Mouse (Mus musculus): Measurements from ENCODE around the gene Stk32c. TPM values are rescaled to one million over a fixed set of nuclear protein-coding genes. Genes with fewer than 3 reads are reported as not detected.

Gene Stk32c
- polyA plus RNA-seq, 2 experiments: 0.32 to 4.1 TPM

- Histone ChIP-seq H3K4me2 (replicated peaks; ENCODE audit: low read depth, low read length, severe bottlenecking) (no peak overlapping the region), H3K27me3 (ENCODE audit: control insufficient read depth, insufficient read depth, low read length) (peaks cover 17% of the 10 kb centered on the region; the same call in 1 of the 2 replicates), H3K27ac (replicated peaks; ENCODE audit: low read depth, low read length) (no peak overlapping the region), H3K4me3 (replicated peaks; ENCODE audit: low read length) (no peak overlapping the region), H3K4me1 (ENCODE audit: control insufficient read depth, insufficient read depth, low read length) (peaks cover 15% of the 10 kb centered on the region), H3K9me3 (ENCODE audit: control insufficient read depth, low read length) (no peaks in the 10 kb centered on the region), H3K9ac (ENCODE audit: low read depth, low read length, severe bottlenecking) (no peak overlapping the region), H3K36me3 (ENCODE audit: control insufficient read depth, insufficient read depth, low read length) (peaks cover 14% of the 10 kb centered on the region)
- WGBS: 88% methylated on average over 12 of the region's 12 CpGs
- TF ChIP-seq POLR2A (IDR thresholded peaks at IDR 0.05; ENCODE audit: borderline replicate concordance, extremely low read depth, insufficient read depth, insufficient read length): no peak
- DNase-seq (ENCODE audit: low spot score) (no peak), ATAC-seq (ENCODE audit: low FRiP score, low read depth) (no peak)
Measured at GRCm38 (mm10) chr7:139089892-139090874, 122.9 kb downstream of the Stk32c start.

GRCm38 (mm10) chr7:139087801-139088200 is 125.3 kb downstream of the Stk32c start:
- Histone ChIP-seq H3K9ac (ENCODE audit: low read depth, low read length, severe bottlenecking) (no peak overlapping the region), H3K4me3 (replicated peaks; ENCODE audit: low read length) (no peak overlapping the region), H3K9me3 (ENCODE audit: control insufficient read depth, low read length) (no peaks in the 10 kb centered on the region), H3K27me3 (ENCODE audit: control insufficient read depth, insufficient read depth, low read length) (peaks cover 17% of the 10 kb centered on the region; the same call in 1 of the 2 replicates), H3K4me1 (ENCODE audit: control insufficient read depth, insufficient read depth, low read length) (peaks cover 15% of the 10 kb centered on the region), H3K4me2 (replicated peaks; ENCODE audit: low read depth, low read length, severe bottlenecking) (no peak overlapping the region), H3K36me3 (ENCODE audit: control insufficient read depth, insufficient read depth, low read length) (peaks cover 11% of the 10 kb centered on the region), H3K27ac (replicated peaks; ENCODE audit: low read depth, low read length) (no peak overlapping the region)
- DNase-seq (ENCODE audit: low spot score) (peak; percentile 8), ATAC-seq (ENCODE audit: low FRiP score, low read depth) (no peak)
- no peak for TF ChIP-seq POLR2A (IDR thresholded peaks at IDR 0.05; ENCODE audit: borderline replicate concordance, extremely low read depth, insufficient read depth, insufficient read length)
- 70% methylated on average over 2 of the region's 2 CpGs for WGBS

- Histone ChIP-seq H3K9ac (ENCODE audit: low read depth, low read length, severe bottlenecking) (peak overlapping the region; percentile 77), H3K27ac (replicated peaks; ENCODE audit: low read depth, low read length) (no peak overlapping the region), H3K4me1 (ENCODE audit: control insufficient read depth, insufficient read depth, low read length) (peaks cover 15% of the 10 kb centered on the region), H3K27me3 (ENCODE audit: control insufficient read depth, insufficient read depth, low read length) (peaks cover 17% of the 10 kb centered on the region; the same call in 1 of the 2 replicates), H3K4me3 (replicated peaks; ENCODE audit: low read length) (peak overlapping the region; percentile 57), H3K4me2 (replicated peaks; ENCODE audit: low read depth, low read length, severe bottlenecking) (peak overlapping the region; percentile 64), H3K9me3 (ENCODE audit: control insufficient read depth, low read length) (no peaks in the 10 kb centered on the region), H3K36me3 (ENCODE audit: control insufficient read depth, insufficient read depth, low read length) (no peaks in the 10 kb centered on the region; the same call in 1 of the 2 replicates)
- peak; percentile 56 for ATAC-seq (ENCODE audit: low FRiP score, low read depth)
- no peak for TF ChIP-seq POLR2A (IDR thresholded peaks at IDR 0.05; ENCODE audit: borderline replicate concordance, extremely low read depth, insufficient read depth, insufficient read length)
- DNase-seq (ENCODE audit: low spot score): no peak
- WGBS: 3% methylated on average over 49 of the region's 61 CpGs
Measured at GRCm38 (mm10) chr7:139086195-139087158, 126.6 kb downstream of the Stk32c start.

- Histone ChIP-seq H3K36me3 (ENCODE audit: control insufficient read depth, insufficient read depth, low read length) (no peaks in the 10 kb centered on the region; the same call in 1 of the 2 replicates), H3K27ac (replicated peaks; ENCODE audit: low read depth, low read length) (no peak within 1 kb of the TSS), H3K27me3 (ENCODE audit: control insufficient read depth, insufficient read depth, low read length) (peaks cover 17% of the 10 kb centered on the region; the same call in 1 of the 2 replicates), H3K9ac (ENCODE audit: low read depth, low read length, severe bottlenecking) (peak within 1 kb of the TSS; percentile 77), H3K4me3 (replicated peaks; ENCODE audit: low read length) (peak within 1 kb of the TSS; percentile 57), H3K9me3 (ENCODE audit: control insufficient read depth, low read length) (no peaks in the 10 kb centered on the region), H3K4me1 (ENCODE audit: control insufficient read depth, insufficient read depth, low read length) (peaks cover 15% of the 10 kb centered on the region), H3K4me2 (replicated peaks; ENCODE audit: low read depth, low read length, severe bottlenecking) (peak within 1 kb of the TSS; percentile 64)
- 0 out of 2 replicates have a peak, but pooled peaks have one; percentile 26 for TF ChIP-seq POLR2A (IDR thresholded peaks at IDR 0.05; ENCODE audit: borderline replicate concordance, extremely low read depth, insufficient read depth, insufficient read length)
- ATAC-seq (ENCODE audit: low FRiP score, low read depth) (peak; percentile 88), DNase-seq (ENCODE audit: low spot score) (peak; percentile 69)
- WGBS: 6% methylated on average over 28 of the region's 32 CpGs
Measured at GRCm38 (mm10) chr7:139085629-139086194, 127.4 kb downstream of the Stk32c start, which contains the start of gene Dpysl4. Gene Dpysl4, plus strand, starts transcription at chr7:139086001.
